Mouse (Mus musculus) forebrain, embryonic 13.5 days (tissue): ENCODE data around the gene Adgrg3. TPM values are rescaled to one million over a fixed set of nuclear protein-coding genes. Genes with fewer than 3 reads are reported as not detected.

Experiments used
- ATAC-seq: fragments of 200-750 bp; cut with Nextera tagmentation; 2 replicates; pipeline ENCODE4 v1.8.0; 2017
- H3K27ac ChIP-seq: fragments of 300-500 bp; sonication (generic); 2 replicates; pipeline ENCODE4 v1.5.1; 2015; ENCODE audit warnings: inconsistent platforms, mild to moderate bottlenecking, moderate library complexity
- H3K27me3 ChIP-seq: fragments of 300-500 bp; sonication (generic); 2 replicates; pipeline ENCODE4 v1.6.1; 2015; ENCODE audit warnings: mild to moderate bottlenecking, inconsistent platforms
- H3K36me3 ChIP-seq: fragments of 300-500 bp; sonication (generic); 2 replicates; pipeline ENCODE4 v1.6.1; 2015; ENCODE audit warnings: mild to moderate bottlenecking, inconsistent platforms; ENCODE audit not compliant: poor library complexity, severe bottlenecking
- H3K4me1 ChIP-seq: fragments of 300-500 bp; sonication (generic); 2 replicates; pipeline ENCODE4 v1.6.1; 2015; ENCODE audit warnings: inconsistent platforms
- H3K4me2 ChIP-seq: fragments of 300-500 bp; sonication (generic); 2 replicates; pipeline ENCODE4 v1.6.1; 2015; ENCODE audit warnings: inconsistent platforms, mild to moderate bottlenecking, moderate library complexity
- H3K4me3 ChIP-seq: fragments of 300-500 bp; sonication (generic); 2 replicates; pipeline ENCODE4 v1.5.1; 2015; ENCODE audit warnings: mild to moderate bottlenecking, inconsistent platforms
- H3K9ac ChIP-seq: fragments of 300-500 bp; sonication (generic); 2 replicates; pipeline ENCODE4 v1.6.1; 2015; ENCODE audit warnings: mild to moderate bottlenecking, inconsistent platforms
- H3K9me3 ChIP-seq: fragments of 300-500 bp; sonication (generic); replicated peaks from 2 replicates; pipeline ENCODE4 v1.6.1; 2016; ENCODE audit warnings: inconsistent platforms
- WGBS: fragments of 180-500 bp; shearing (Covaris S2); methylation state at CpG from one replicate; pipeline ENCODE4 v1.1.7; 2015; 5-methylcytosine and 5-hydroxymethylcytosine counted together
- polyA plus RNA-seq: library from polyadenylated mRNA; unstranded; fragments of >200 nt; fragmentation: Nextera tagmentation; extraction: Ambion mirVana; gene quantifications from 2 replicates; pipeline ENCODE4 v1.2.1, GENCODE M21; 2015

Adgrg3 gene
- polyA plus RNA-seq, 1 experiment from 2014 or later, result 1.0 TPM

GRCm38 (mm10) chr8:94994006-94994405 lies 23.5 kb upstream of the Adgrg3 start:
- 0% methylated on average over 14 of the region's 14 CpGs for WGBS
- Histone ChIP-seq H3K4me3 (peak overlapping the region; percentile 78), H3K9me3 (no peaks in the 10 kb centered on the region), H3K4me2 (peak overlapping the region; percentile 95), H3K4me1 (peaks cover 66% of the 10 kb centered on the region), H3K9ac (peak overlapping the region; percentile 98), H3K27ac (peak overlapping the region; percentile 98), H3K27me3 (no peaks in the 10 kb centered on the region), H3K36me3 (no peaks in the 10 kb centered on the region)
- peak; percentile 94 for ATAC-seq

DNA sequence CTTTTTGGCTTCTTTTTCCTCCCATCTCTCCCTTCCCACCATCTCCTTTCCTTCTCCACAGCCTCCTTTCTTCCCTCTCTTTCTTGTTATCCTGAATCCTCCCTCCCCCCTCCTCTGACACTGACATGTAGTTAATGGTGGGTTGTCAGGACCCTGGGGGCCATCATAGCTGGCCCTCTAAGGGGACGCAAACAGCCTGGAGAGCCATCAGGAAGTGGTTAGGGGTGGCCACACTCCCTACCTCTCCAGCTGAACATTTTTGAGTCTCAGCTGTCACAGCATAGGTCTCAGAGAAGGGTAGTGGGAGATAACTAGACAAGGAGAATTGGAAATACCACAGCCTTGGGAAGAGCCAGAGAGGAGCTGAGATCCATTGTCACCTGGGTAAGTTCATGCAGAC lies 23.0 kb upstream of the Adgrg3 start:
- Histone ChIP-seq H3K27me3 (no peaks in the 10 kb centered on the region), H3K4me2 (peak overlapping the region; percentile 95), H3K4me3 (peak overlapping the region; percentile 78), H3K9me3 (no peaks in the 10 kb centered on the region), H3K27ac (peak overlapping the region; percentile 98), H3K36me3 (no peaks in the 10 kb centered on the region), H3K9ac (peak overlapping the region; percentile 98), H3K4me1 (peaks cover 71% of the 10 kb centered on the region)
- peak; percentile 20 for ATAC-seq
- WGBS, result 0% methylated on average over 1 of the region's 1 CpGs

- Histone ChIP-seq H3K9me3 (no peaks in the 10 kb centered on the region), H3K9ac (peak overlapping the region; percentile 98), H3K4me1 (peaks cover 73% of the 10 kb centered on the region), H3K4me2 (peak overlapping the region; percentile 95), H3K4me3 (peak overlapping the region; percentile 78), H3K27ac (peak overlapping the region; percentile 98), H3K36me3 (no peaks in the 10 kb centered on the region), H3K27me3 (no peaks in the 10 kb centered on the region)
- 18% methylated on average over 5 of the region's 5 CpGs for WGBS
- no peak for ATAC-seq
These were observed 22.1 kb upstream of the Adgrg3 start for GRCm38 (mm10) chr8:94995336-94995893.

DNA sequence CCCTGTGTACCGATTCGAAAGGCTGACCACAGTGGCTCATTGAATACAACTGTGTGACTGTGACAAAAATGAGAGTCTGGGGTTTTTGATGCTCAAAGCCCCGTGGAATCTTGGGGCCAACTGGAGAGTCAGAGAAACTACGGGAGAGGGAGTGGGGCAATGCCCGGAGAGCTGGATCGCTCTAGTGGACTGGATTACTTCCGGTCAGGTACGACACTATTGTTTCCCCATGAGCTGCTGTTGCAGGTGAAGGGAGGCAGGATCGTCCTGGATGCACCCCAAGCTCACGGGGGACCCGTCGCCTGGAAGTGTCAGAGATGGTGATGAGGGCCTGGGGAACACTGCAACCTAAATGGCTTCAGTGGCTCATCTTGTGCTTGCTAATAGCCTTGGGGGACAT lies 21.5 kb upstream of the Adgrg3 start:
- peak overlapping the region; percentile 98 for H3K27ac ChIP-seq
- peaks cover 73% of the 10 kb centered on the region for H3K4me1 ChIP-seq
- ATAC-seq, result no peak
- peak overlapping the region; percentile 78 for H3K4me3 ChIP-seq
- H3K4me2 ChIP-seq, result peak overlapping the region; percentile 95
- 12% methylated on average over 12 of the region's 12 CpGs for WGBS
- no peaks in the 10 kb centered on the region for H3K36me3 ChIP-seq
- H3K9ac ChIP-seq, result peak overlapping the region; percentile 98
- H3K9me3 ChIP-seq, result no peaks in the 10 kb centered on the region
- no peaks in the 10 kb centered on the region for H3K27me3 ChIP-seq

DNA sequence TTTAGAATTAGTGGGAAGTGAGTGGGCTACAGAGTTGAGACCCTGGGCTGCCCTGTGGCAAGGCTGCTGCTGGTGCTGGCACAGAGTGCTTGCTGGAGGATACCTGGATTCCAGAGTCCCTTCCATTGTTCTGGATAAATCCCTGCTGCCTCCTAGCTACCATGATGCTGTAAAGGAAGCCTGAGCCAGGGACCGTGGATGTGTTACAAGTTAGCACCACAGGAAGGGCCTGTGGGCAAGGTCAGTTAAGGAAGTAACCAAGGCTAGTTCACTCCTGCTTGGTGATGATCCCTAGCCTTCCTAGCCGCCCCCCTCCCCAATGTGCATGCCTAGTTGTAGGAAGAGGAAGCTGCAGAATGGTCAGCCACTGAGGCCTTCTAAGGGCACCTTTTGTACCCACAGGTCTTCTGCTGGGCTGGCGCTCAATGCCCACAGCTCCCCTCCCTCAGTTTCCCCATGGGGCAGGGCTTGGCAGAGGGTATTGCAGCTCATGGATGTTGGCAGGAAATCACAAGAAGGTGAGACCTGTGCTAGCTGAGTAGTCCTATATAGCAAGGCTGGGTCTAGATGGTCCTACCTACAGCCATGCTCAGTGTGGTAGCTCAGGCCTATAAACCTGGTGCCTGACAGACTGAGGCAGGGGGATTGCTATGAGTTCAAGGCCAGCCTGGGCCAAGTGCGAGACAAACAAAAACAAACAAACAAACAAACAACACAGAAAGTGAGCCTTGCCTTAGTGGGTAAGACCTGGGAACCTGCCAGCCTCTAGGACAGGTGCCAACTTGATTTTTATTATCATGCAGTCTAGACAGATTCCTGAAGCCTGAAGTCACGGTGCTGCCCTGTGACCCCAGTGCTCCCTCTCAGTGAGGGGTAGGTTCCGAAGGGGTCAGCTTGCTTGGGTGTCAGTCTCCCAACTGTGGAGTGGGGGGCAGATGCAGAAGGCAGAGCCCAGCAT lies 20.3 kb upstream of the Adgrg3 start:
- H3K4me1 ChIP-seq, result peaks cover 73% of the 10 kb centered on the region
- H3K9ac ChIP-seq, result peak overlapping the region; percentile 98
- no peaks in the 10 kb centered on the region for H3K27me3 ChIP-seq
- H3K36me3 ChIP-seq, result peaks cover 6% of the 10 kb centered on the region
- WGBS, result 45% methylated on average over 6 of the region's 6 CpGs
- H3K9me3 ChIP-seq, result no peaks in the 10 kb centered on the region
- ATAC-seq, result no peak
- H3K27ac ChIP-seq, result peak overlapping the region; percentile 98
- H3K4me2 ChIP-seq, result peak overlapping the region; percentile 95
- peak overlapping the region; percentile 78 for H3K4me3 ChIP-seq

GRCm38 (mm10) chr8:94997857-94998243 lies 19.6 kb upstream of the Adgrg3 start:
- Histone ChIP-seq H3K4me3 (peak overlapping the region; percentile 78), H3K36me3 (peaks cover 9% of the 10 kb centered on the region), H3K9ac (peak overlapping the region; percentile 98), H3K27me3 (no peaks in the 10 kb centered on the region), H3K9me3 (no peaks in the 10 kb centered on the region), H3K4me2 (peak overlapping the region; percentile 95), H3K27ac (peak overlapping the region; percentile 98), H3K4me1 (peaks cover 70% of the 10 kb centered on the region)
- ATAC-seq, result no peak
- WGBS, result 65% methylated on average over 6 of the region's 6 CpGs

DNA sequence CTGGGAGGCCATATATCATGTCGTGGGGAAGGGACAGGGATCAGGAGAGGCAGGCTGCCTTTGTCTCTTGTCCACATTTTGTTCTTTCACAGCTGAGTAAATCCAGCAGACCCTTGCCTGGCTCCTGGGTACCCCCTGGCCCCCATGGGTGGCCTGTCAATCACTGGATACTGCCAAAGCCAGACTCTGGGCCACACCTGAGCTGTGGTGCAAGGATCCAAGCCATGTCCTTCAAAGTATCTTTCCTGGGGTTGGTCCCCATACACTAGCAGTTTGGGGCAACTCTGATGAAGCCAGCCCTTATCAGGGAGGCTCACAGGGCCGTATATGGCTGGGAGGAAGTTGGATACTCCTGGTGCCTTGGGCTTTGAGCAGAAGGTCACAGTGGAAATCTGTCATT lies 19.1 kb upstream of the Adgrg3 start:
- Histone ChIP-seq H3K36me3 (peaks cover 15% of the 10 kb centered on the region), H3K4me2 (peak overlapping the region; percentile 95), H3K4me1 (peaks cover 64% of the 10 kb centered on the region), H3K9me3 (no peaks in the 10 kb centered on the region), H3K4me3 (peak overlapping the region; percentile 78), H3K9ac (peak overlapping the region; percentile 98), H3K27ac (peak overlapping the region; percentile 98), H3K27me3 (no peaks in the 10 kb centered on the region)
- 44% methylated on average over 2 of the region's 2 CpGs for WGBS
- no peak for ATAC-seq

DNA sequence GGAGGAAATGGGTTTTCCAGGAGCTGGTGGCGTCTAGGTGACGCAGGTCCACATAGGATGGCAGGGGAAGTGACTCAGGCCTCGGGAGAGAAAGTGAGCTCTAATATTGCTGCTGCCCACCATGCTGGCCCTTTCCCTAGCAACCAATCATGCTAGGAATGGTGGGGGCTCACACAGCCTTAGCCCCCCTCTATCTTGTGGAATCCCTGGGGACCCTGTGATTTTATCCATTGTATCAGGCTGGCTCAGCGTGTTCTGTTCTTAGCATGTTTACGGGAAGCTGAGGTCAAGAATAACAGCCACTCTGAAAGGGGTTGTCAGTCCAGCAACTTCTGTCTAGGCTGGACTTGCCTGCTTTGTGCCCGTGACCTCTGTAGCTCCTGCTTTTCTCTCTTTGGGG lies 18.5 kb upstream of the Adgrg3 start:
- Histone ChIP-seq H3K27me3 (no peaks in the 10 kb centered on the region), H3K4me2 (peak overlapping the region; percentile 95), H3K9ac (peak overlapping the region; percentile 98), H3K36me3 (peaks cover 21% of the 10 kb centered on the region), H3K4me3 (peak overlapping the region; percentile 78), H3K4me1 (peaks cover 59% of the 10 kb centered on the region), H3K27ac (peak overlapping the region; percentile 98), H3K9me3 (no peaks in the 10 kb centered on the region)
- 43% methylated on average over 6 of the region's 6 CpGs for WGBS
- no peak for ATAC-seq

DNA sequence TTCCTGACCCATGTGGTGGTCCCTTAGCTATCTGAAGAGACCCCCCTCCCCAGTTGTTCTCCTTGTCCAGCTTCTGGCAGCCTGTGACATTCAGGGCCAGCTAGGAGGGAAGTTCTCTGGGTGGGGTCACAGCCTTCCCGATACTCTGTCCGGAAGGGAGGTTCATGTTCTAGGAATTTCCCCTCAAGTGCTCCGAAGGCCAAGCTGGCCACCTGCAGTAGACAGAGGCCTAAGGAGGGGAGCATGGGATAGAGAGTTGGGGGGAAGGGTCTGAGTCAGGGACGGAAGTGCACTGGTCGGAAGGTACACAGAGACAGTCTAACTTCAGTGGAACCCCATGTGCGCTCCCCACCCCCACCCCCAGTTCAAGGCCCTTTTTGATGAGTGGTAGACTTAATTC lies 17.5 kb upstream of the Adgrg3 start:
- H3K27ac ChIP-seq, result peak overlapping the region; percentile 98
- H3K27me3 ChIP-seq, result no peaks in the 10 kb centered on the region
- peak overlapping the region; percentile 95 for H3K4me2 ChIP-seq
- H3K4me3 ChIP-seq, result peak overlapping the region; percentile 78
- ATAC-seq, result no peak
- H3K4me1 ChIP-seq, result peaks cover 59% of the 10 kb centered on the region
- H3K9me3 ChIP-seq, result no peaks in the 10 kb centered on the region
- H3K9ac ChIP-seq, result peak overlapping the region; percentile 98
- peaks cover 30% of the 10 kb centered on the region for H3K36me3 ChIP-seq
- WGBS, result 33% methylated on average over 6 of the region's 6 CpGs

DNA sequence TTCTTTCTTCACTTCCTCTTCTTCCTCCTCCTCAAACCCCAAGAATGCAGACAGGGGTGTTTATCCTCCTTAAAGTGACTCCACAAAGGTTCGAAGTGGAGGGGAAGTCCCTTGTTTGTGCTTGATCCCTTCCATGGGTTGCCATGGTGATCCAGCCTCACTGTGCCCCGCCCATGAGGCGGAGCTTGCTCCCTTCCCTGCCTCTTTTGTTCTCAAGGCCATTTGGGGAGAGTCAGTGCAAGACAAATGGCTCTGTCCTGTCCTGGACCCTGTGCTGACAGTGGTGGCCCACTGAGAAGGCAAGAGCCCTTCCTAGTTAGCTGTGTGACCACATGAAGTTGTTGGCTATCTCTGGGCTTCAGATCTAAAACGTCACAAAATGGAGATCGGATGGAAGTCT lies 16.8 kb upstream of the Adgrg3 start:
- peak overlapping the region; percentile 78 for H3K4me3 ChIP-seq
- ATAC-seq, result peak; percentile 44
- peak overlapping the region; percentile 95 for H3K4me2 ChIP-seq
- H3K36me3 ChIP-seq, result peaks cover 37% of the 10 kb centered on the region
- H3K27ac ChIP-seq, result peak overlapping the region; percentile 98
- WGBS, result 7% methylated on average over 5 of the region's 5 CpGs
- H3K27me3 ChIP-seq, result no peaks in the 10 kb centered on the region
- no peaks in the 10 kb centered on the region for H3K9me3 ChIP-seq
- H3K9ac ChIP-seq, result peak overlapping the region; percentile 98
- H3K4me1 ChIP-seq, result peaks cover 59% of the 10 kb centered on the region

DNA sequence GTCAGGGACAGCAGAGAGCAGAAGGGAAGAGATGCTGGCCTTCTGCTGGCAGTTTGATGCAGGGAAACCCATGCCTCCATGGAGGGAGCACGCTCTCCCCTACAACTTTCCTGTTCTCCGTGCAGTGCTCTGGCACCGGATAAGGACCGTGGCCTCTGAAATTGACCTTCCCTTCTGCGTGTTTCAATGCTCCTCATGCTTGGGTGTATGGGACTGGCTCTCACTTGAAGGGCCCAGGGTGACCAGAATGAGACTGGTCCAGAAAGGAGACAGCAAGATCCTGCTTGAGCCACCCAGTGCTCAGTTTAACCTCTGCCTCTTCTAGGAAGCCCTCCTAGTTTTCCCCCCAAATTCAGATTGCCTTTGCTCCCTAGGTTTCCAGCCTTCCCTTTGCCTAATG lies 16.3 kb upstream of the Adgrg3 start:
- Histone ChIP-seq H3K27me3 (no peaks in the 10 kb centered on the region), H3K27ac (peak overlapping the region; percentile 98), H3K4me1 (peaks cover 59% of the 10 kb centered on the region), H3K36me3 (peaks cover 42% of the 10 kb centered on the region), H3K4me3 (peak overlapping the region; percentile 78), H3K9ac (peak overlapping the region; percentile 98), H3K4me2 (peak overlapping the region; percentile 95), H3K9me3 (no peaks in the 10 kb centered on the region)
- ATAC-seq, result 0 out of 2 replicates have a peak, but pooled peaks have one; percentile 16
- 69% methylated on average over 5 of the region's 5 CpGs for WGBS

DNA sequence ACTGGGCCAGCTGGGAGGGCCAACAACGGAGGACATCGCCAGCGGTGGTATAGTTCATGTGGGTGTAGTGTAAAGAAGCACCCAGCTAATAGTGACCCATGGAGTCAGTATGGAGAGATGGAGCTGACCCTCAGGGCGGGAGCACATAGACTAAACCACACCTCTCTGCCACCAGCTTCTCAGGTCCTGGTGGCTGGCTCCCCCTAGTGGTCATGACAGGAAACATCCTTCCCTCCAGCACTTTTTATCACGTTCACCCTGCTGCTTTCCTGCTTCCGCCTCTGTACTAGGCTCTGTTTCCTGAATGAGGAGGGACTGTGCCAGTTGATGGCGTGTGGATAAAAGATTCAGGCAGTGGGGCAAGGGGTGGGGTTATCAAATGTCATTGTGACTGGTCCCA lies 15.8 kb upstream of the Adgrg3 start:
- Histone ChIP-seq H3K4me2 (peak overlapping the region; percentile 95), H3K9ac (peak overlapping the region; percentile 98; the same call in 1 of the 2 replicates), H3K4me3 (peak overlapping the region; percentile 78; the same call in 1 of the 2 replicates), H3K9me3 (no peaks in the 10 kb centered on the region), H3K4me1 (peaks cover 59% of the 10 kb centered on the region), H3K36me3 (peaks cover 47% of the 10 kb centered on the region), H3K27ac (peak overlapping the region; percentile 98), H3K27me3 (no peaks in the 10 kb centered on the region)
- WGBS, result 5% methylated on average over 7 of the region's 7 CpGs
- ATAC-seq, result peak; percentile 77
